Mouse (Mus musculus) CH12.LX (cell line): Measurements from ENCODE around the gene Galr2. TPM values are rescaled to one million over a fixed set of nuclear protein-coding genes. Genes with fewer than 3 reads are reported as not detected.
A peak's percentile ranks its signal among the peaks of the same experiment; 100 is the strongest.

ENCODE experiments used
- DNase-seq: peaks from one replicate; pipeline ENCODE4 v3.0.0-alpha.2; 2013; ENCODE audit errors: extremely low read depth
- H3K27ac ChIP-seq: 2 replicates; pipeline ENCODE4 v1.5.1; 2012; ENCODE audit warnings: low read depth, mild to moderate bottlenecking, control low read depth, moderate library complexity; ENCODE audit not compliant: insufficient read depth
- H3K27me3 ChIP-seq: replicated peaks from 2 replicates; pipeline ENCODE3; 2012; ENCODE audit warnings: inconsistent platforms
- H3K36me3 ChIP-seq, 2 experiments: replicated peaks in 1 of 2; 2 replicates each; pipeline versions ENCODE3 to v1.6.1; 2012; ENCODE audit warnings: inconsistent platforms in 1 of 2, low read length in 1 of 2, mild to moderate bottlenecking in 1 of 2, mixed read lengths in 1 of 2, moderate library complexity in 1 of 2; ENCODE audit not compliant: control insufficient read depth in 1 of 2, insufficient read depth in 1 of 2
- H3K4me1 ChIP-seq, 2 experiments: 2 replicates each; pipeline ENCODE4 v1.6.1; 2012; ENCODE audit warnings: inconsistent platforms in 1 of 2, moderate library complexity in 1 of 2; ENCODE audit not compliant: insufficient read depth in 2 of 2, control insufficient read depth in 1 of 2
- H3K4me2 ChIP-seq: 2 replicates; pipeline ENCODE4 v1.6.1; 2012; ENCODE audit warnings: low read depth, mild to moderate bottlenecking, control low read depth; ENCODE audit not compliant: poor library complexity, insufficient read depth, severe bottlenecking
- H3K4me3 ChIP-seq, 3 experiments: fragments of 150-350 bp in 1 of 3; sonication (generic) in 1 of 3; replicated peaks in 1 of 3; 2 replicates each; pipeline versions ENCODE3 to v1.5.1; 2011 to 2012; ENCODE audit warnings: low read depth in 2 of 3, low read length in 2 of 3, mild to moderate bottlenecking in 2 of 3, moderate library complexity in 2 of 3, control low read depth in 1 of 3, improper control_type of control experiment in 1 of 3, inconsistent platforms in 1 of 3, mixed read lengths in 1 of 3; ENCODE audit not compliant: poor library complexity in 1 of 3
- H3K79me2 ChIP-seq: replicated peaks from 2 replicates; pipeline ENCODE4 v1.6.1; 2012; ENCODE audit warnings: mild to moderate bottlenecking, moderate library complexity; ENCODE audit not compliant: control insufficient read depth, poor library complexity, insufficient read depth, severe bottlenecking; ENCODE audit errors: extremely low read depth
- H3K9ac ChIP-seq: 2 replicates; pipeline ENCODE4 v1.6.1; 2012; ENCODE audit warnings: low read depth, mild to moderate bottlenecking, control low read depth, moderate library complexity; ENCODE audit not compliant: insufficient read depth
- H3K9me3 ChIP-seq: replicated peaks from 2 replicates; pipeline ENCODE3; 2012; ENCODE audit warnings: low read length, inconsistent platforms, mixed read lengths
- BHLHE40 ChIP-seq: IDR thresholded peaks from 2 replicates; pipeline ENCODE4 v1.6.1; 2011; ENCODE audit warnings: mild to moderate bottlenecking, low read depth, low read length, improper control_type of control experiment
- CHD2 ChIP-seq: IDR thresholded peaks from 2 replicates; pipeline ENCODE4 v1.6.1; 2011; ENCODE audit warnings: low read length, improper control_type of control experiment
- E2F4 ChIP-seq: IDR thresholded peaks from 2 replicates; pipeline ENCODE4 v1.6.1; 2011; ENCODE audit warnings: low read depth, low read length, improper control_type of control experiment; ENCODE audit not compliant: insufficient replicate concordance
- ELF1 ChIP-seq: IDR thresholded peaks from 2 replicates; pipeline ENCODE4 v1.6.1; 2014; ENCODE audit warnings: low read depth, mild to moderate bottlenecking, inconsistent platforms, low read length, improper control_type of control experiment
- EP300 ChIP-seq: IDR thresholded peaks from 2 replicates; pipeline ENCODE4 v1.6.1; 2011; ENCODE audit warnings: low read length, improper control_type of control experiment
- ETS1 ChIP-seq: conservative IDR thresholded peaks from 2 replicates; pipeline ENCODE4 v1.6.1; 2012; ENCODE audit warnings: low read depth, mild to moderate bottlenecking, inconsistent platforms, low read length, improper control_type of control experiment, moderate library complexity
- GABPA ChIP-seq: IDR thresholded peaks from 2 replicates; pipeline ENCODE4 v1.6.1; 2012; ENCODE audit warnings: low read depth, low read length, improper control_type of control experiment, inconsistent platforms; ENCODE audit not compliant: insufficient replicate concordance
- IRF4 ChIP-seq: IDR thresholded peaks from 2 replicates; pipeline ENCODE4 v1.6.1; 2014; ENCODE audit warnings: low read depth, mild to moderate bottlenecking, inconsistent platforms, low read length, improper control_type of control experiment
- KAT2A ChIP-seq: IDR thresholded peaks from 2 replicates; pipeline ENCODE4 v1.6.1; 2012; ENCODE audit warnings: low read length, improper control_type of control experiment, inconsistent platforms; ENCODE audit not compliant: insufficient replicate concordance
- MAFK ChIP-seq: IDR thresholded peaks from 2 replicates; pipeline ENCODE4 v1.6.1; 2011; ENCODE audit warnings: low read length, improper control_type of control experiment; ENCODE audit not compliant: insufficient replicate concordance
- MAX ChIP-seq: IDR thresholded peaks from 2 replicates; pipeline ENCODE4 v1.6.1; 2011; ENCODE audit warnings: low read length, improper control_type of control experiment
- MAZ ChIP-seq: IDR thresholded peaks from 2 replicates; pipeline ENCODE4 v1.6.1; 2012; ENCODE audit warnings: low read depth, mild to moderate bottlenecking, inconsistent platforms, low read length, improper control_type of control experiment, moderate library complexity
- MEF2A ChIP-seq: IDR thresholded peaks from 2 replicates; pipeline ENCODE4 v1.6.1; 2014; ENCODE audit warnings: low read depth, mild to moderate bottlenecking, inconsistent platforms, low read length, improper control_type of control experiment, borderline replicate concordance
- MYC ChIP-seq: IDR thresholded peaks from 2 replicates; pipeline ENCODE4 v1.6.1; 2011; ENCODE audit warnings: low read depth, mild to moderate bottlenecking, improper control_type of control experiment, low read length
- NELFE ChIP-seq: IDR thresholded peaks from 2 replicates; pipeline ENCODE4 v1.6.1; 2011; ENCODE audit warnings: low read depth, low read length, improper control_type of control experiment
- RCOR1 ChIP-seq: conservative IDR thresholded peaks from 2 replicates; pipeline ENCODE4 v1.6.1; 2012; ENCODE audit warnings: low read depth, mild to moderate bottlenecking, inconsistent platforms, low read length, improper control_type of control experiment
- SIN3A ChIP-seq: IDR thresholded peaks from 2 replicates; pipeline ENCODE4 v1.6.1; 2012; ENCODE audit warnings: low read length, improper control_type of control experiment, inconsistent platforms
- TBP ChIP-seq: conservative IDR thresholded peaks from 2 replicates; pipeline ENCODE4 v1.6.1; 2011; ENCODE audit warnings: low read depth, low read length, improper control_type of control experiment
- TCF12 ChIP-seq: IDR thresholded peaks from 2 replicates; pipeline ENCODE4 v1.6.1; 2014; ENCODE audit warnings: low read depth, mild to moderate bottlenecking, inconsistent platforms, low read length, improper control_type of control experiment
- UBTF ChIP-seq: IDR thresholded peaks from 2 replicates; pipeline ENCODE4 v1.6.1; 2012; ENCODE audit warnings: low read depth, mild to moderate bottlenecking, inconsistent platforms, low read length, improper control_type of control experiment, moderate library complexity
- USF2 ChIP-seq: conservative IDR thresholded peaks from 2 replicates; pipeline ENCODE4 v1.6.1; 2011; ENCODE audit warnings: low read depth, low read length, improper control_type of control experiment
- ZC3H11A ChIP-seq: IDR thresholded peaks from 2 replicates; pipeline ENCODE4 v1.6.1; 2012; ENCODE audit warnings: low read depth, mild to moderate bottlenecking, inconsistent platforms, low read length, improper control_type of control experiment
- ZKSCAN1 ChIP-seq: IDR thresholded peaks from 2 replicates; pipeline ENCODE4 v1.6.1; 2012; ENCODE audit warnings: low read depth, inconsistent platforms, low read length, improper control_type of control experiment, borderline replicate concordance
- ZMIZ1 ChIP-seq: IDR thresholded peaks from 2 replicates; pipeline ENCODE4 v1.6.1; 2012; ENCODE audit warnings: low read depth, mild to moderate bottlenecking, inconsistent platforms, low read length, improper control_type of control experiment
- dilution Hi-C: fragments of 300-500 bp; cut with MboI; formaldehyde crosslinking; loops from 2 replicates; pipeline ENCODE4 v1.14.3; 2020; ENCODE audit warnings: low sequenced_read_pairs; ENCODE audit not compliant: extremely low pct_unique_long_range_greater_than_20kb, extremely low pct_ligation_motif_present
- in situ Hi-C: fragments of 300-500 bp; cut with MboI; formaldehyde crosslinking; loops from 3 replicates; pipeline ENCODE4 v1.14.3; 2019; ENCODE audit warnings: low sequenced_read_pairs, low pct_ligation_motif_present, low pct_unique_long_range_greater_than_20kb, mixed read lengths
- polyA plus RNA-seq: library from polyadenylated mRNA; unstranded; fragments of >175 nt; gene quantifications from 2 replicates; pipeline ENCODE4 v1.2.1, GENCODE M21; 2012; ENCODE audit warnings: low read depth; ENCODE audit not compliant: insufficient read length
- total RNA-seq, 2 experiments: library from RNA; depleted of rRNA; stranded (reverse); fragments of 300-350 nt in 1 of 2; fragments of >200 nt in 1 of 2; gene quantifications; 2 replicates each; pipeline ENCODE4 v1.2.3; 2012 to 2014

Galr2 gene
- total and polyA plus RNA-seq, 3 experiments = 0.21 to 1.6 (median 0.85) TPM

DNA sequence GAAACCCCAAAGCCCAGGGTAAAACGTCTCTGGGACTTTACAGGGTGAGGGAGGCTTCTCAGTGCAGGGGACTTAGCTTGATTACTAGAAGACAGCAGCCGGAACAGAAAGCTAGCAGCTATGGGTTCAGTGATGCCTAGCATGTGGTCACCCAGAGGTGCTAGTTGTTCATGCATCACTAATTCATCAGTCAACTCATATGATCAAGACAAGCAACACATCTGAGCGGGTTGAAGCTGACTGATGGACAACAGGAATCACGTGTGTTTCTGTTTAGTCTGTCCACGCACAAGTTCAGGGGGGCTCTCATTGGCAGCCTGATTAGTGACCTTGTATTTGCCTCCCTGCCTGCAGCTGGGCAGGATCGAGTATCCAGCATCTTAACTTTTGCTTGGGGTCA is 3.2 kb downstream of the Galr2 start:
- TF ChIP-seq ELF1 (0 out of 2 replicates have a peak, but pooled peaks have one; percentile 29), BHLHE40 (peak; percentile 83), MAX (peak; percentile 76), EP300 (peak; percentile 58), ETS1 (peak; percentile 69), MYC (peak; percentile 54; the same call in 1 of the 2 replicates), ZMIZ1 (no peak), TCF12 (peak; percentile 44; the same call in 1 of the 2 replicates), IRF4 (no peak)
- H3K27me3 ChIP-seq = no peaks in the 10 kb centered on the region
- peak; percentile 79 for DNase-seq
- in situ Hi-C loops (no loop called here), dilution Hi-C loops (no loop called here)
- H3K4me2 ChIP-seq = no peak overlapping the region
- no peak overlapping the region for H3K9ac ChIP-seq
- H3K27ac ChIP-seq = no peak overlapping the region
- H3K9me3 ChIP-seq = peaks cover 16% of the 10 kb centered on the region
- peaks cover 15 to 60% of the 10 kb centered on the region in 2 experiments for H3K4me1 ChIP-seq
- H3K79me2 ChIP-seq = no peaks in the 10 kb centered on the region
- no peak overlapping the region for H3K4me3 ChIP-seq
- H3K36me3 ChIP-seq = peaks cover 17 to 41% of the 10 kb centered on the region in 2 experiments

DNA sequence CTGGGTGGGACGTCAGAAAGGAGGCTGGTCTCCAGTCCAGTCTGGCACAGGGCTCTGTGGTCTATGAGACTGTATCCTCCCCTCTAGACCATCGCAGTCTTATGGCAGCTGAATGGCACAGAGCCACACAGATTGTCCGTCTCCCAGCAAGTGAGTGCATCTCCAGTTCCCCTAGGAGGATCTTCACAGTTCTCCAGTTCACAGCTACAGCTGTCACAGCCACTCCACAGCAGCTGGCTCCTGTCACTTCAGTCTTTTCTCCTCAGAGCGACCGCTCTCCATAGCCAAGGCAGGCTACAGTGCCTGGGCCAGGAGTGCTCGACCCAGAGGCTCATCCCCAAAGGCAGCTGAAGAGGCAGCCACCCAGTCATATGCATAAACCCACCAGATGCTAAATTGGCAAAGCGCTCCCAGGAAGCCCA is 5.0 kb downstream of the Galr2 start:
- in situ Hi-C loops = no loop called here
- no peaks in the 10 kb centered on the region for H3K79me2 ChIP-seq
- dilution Hi-C loops = no loop called here
- H3K9ac ChIP-seq = no peak overlapping the region
- no peak overlapping the region for H3K4me3 ChIP-seq
- H3K27me3 ChIP-seq = no peaks in the 10 kb centered on the region
- H3K36me3 ChIP-seq = peaks cover 31 to 59% of the 10 kb centered on the region in 2 experiments
- no peak for DNase-seq
- H3K4me1 ChIP-seq = peaks cover 15 to 78% of the 10 kb centered on the region in 2 experiments
- no peak overlapping the region for H3K4me2 ChIP-seq
- H3K27ac ChIP-seq = no peak overlapping the region
- H3K9me3 ChIP-seq = peaks cover 16% of the 10 kb centered on the region
- TF ChIP-seq ZMIZ1 (no peak), BHLHE40 (no peak), KAT2A (no peak), RCOR1 (no peak), NELFE (no peak), ZKSCAN1 (no peak), UBTF (no peak), ZC3H11A (no peak), GABPA (no peak), MAZ (no peak), MYC (no peak), MEF2A (no peak), IRF4 (no peak), SIN3A (no peak), TBP (no peak), MAX (no peak), CHD2 (no peak), E2F4 (no peak), MAFK (no peak), USF2 (no peak)
